Mouse (Mus musculus) heart, embryonic 15.5 days (tissue): ENCODE measurements around the gene Zfp202. TPM values are rescaled to one million over a fixed set of nuclear protein-coding genes. Genes with fewer than 3 reads are reported as not detected.

ENCODE experiments used
- ATAC-seq: fragments of 200-750 bp; cut with Nextera tagmentation; replicated peaks from 2 replicates; pipeline ENCODE4 v1.8.0; 2017; ENCODE audit warnings: low read depth, moderate TSS enrichment; ENCODE audit not compliant: insufficient number of reproducible peaks, insufficient read depth, low FRiP score
- H3K27ac ChIP-seq: fragments of 300-500 bp; sonication (generic); 2 replicates; pipeline ENCODE4 v1.5.1; 2015; ENCODE audit warnings: mild to moderate bottlenecking, inconsistent platforms
- H3K27me3 ChIP-seq: fragments of 300-500 bp; sonication (generic); 2 replicates; pipeline ENCODE4 v1.6.1; 2015; ENCODE audit warnings: inconsistent platforms
- H3K36me3 ChIP-seq: fragments of 300-500 bp; sonication (generic); 2 replicates; pipeline ENCODE4 v1.6.1; 2015; ENCODE audit warnings: mild to moderate bottlenecking, inconsistent platforms
- H3K4me1 ChIP-seq: fragments of 300-500 bp; sonication (generic); replicated peaks from 2 replicates; pipeline ENCODE4 v1.6.1; 2015; ENCODE audit warnings: inconsistent platforms
- H3K4me2 ChIP-seq: fragments of 300-500 bp; sonication (generic); 2 replicates; pipeline ENCODE4 v1.6.1; 2015; ENCODE audit warnings: inconsistent platforms, mild to moderate bottlenecking, moderate library complexity
- H3K4me3 ChIP-seq: fragments of 300-500 bp; sonication (generic); 2 replicates; pipeline ENCODE4 v1.5.1; 2015; ENCODE audit warnings: mild to moderate bottlenecking, inconsistent platforms
- H3K9ac ChIP-seq: fragments of 300-500 bp; sonication (generic); 2 replicates; pipeline ENCODE4 v1.6.1; 2015; ENCODE audit warnings: mild to moderate bottlenecking, inconsistent platforms
- H3K9me3 ChIP-seq: fragments of 300-500 bp; sonication (generic); replicated peaks from 2 replicates; pipeline ENCODE4 v1.6.1; 2016; ENCODE audit warnings: inconsistent platforms
- WGBS: fragments of 180-500 bp; shearing (Covaris S2); methylation state at CpG from one replicate; pipeline ENCODE4 v1.1.7; 2015; ENCODE audit warnings: mixed read lengths; 5-methylcytosine and 5-hydroxymethylcytosine counted together
- polyA plus RNA-seq: library from polyadenylated mRNA; unstranded; fragments of >200 nt; fragmentation: Nextera tagmentation; extraction: Ambion mirVana; gene quantifications from 2 replicates; pipeline ENCODE4 v1.2.1, GENCODE M21; 2015

Zfp202 gene
- polyA plus RNA-seq, 1 experiment from 2014 or later, result 2.8 TPM

DNA sequence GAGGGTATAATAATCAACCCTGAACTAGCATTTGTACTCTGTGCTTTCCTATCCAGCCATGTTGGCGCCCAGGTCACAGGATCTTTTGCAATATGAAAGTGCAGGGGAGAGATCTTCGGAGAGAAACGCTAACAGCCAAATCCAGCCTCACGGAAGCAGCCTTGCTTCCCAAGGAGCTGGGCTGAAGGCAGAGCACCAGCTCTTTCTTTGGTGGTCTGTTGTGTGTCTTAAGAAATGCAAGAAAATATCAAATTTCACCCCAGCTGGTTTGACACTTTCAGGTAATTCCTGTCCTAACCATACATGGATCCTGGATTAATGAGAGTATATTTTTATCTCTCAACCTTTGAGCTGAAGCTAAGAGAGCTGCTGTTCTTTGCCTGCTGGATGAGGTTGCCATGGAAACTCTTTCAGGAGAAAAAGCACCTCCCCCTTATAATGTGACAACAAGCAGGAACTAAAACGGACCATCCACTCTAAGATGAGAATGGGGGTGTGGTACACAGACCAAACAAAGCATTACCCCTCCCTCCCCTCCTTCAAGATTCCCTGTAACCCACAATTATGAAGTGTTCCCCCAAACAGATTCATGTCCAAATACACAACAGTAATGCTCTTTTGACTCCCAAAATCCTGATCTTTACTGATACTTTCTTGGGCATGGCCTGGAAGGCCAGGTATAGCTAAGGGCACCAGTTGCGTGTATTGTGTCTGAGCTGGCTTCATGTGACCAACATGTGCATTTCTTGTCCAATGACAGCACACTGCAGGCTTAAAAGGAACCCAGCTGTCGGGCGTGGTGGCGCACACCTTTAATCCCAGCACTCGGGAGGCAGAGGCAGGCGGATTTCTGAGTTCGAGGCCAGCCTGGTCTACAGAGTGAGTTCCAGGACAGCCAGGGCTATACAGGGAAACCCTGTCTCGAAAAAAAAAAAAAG, 50.1 kb downstream of the Zfp202 start:
- ATAC-seq, result no peak
- peaks cover 3% of the 10 kb centered on the region; the same call in 1 of the 2 replicates for H3K27me3 ChIP-seq
- 55% methylated on average over 13 of the region's 13 CpGs for WGBS
- peaks cover 28% of the 10 kb centered on the region for H3K4me1 ChIP-seq
- peak overlapping the region; percentile 50 for H3K4me3 ChIP-seq
- no peaks in the 10 kb centered on the region for H3K9me3 ChIP-seq
- peak overlapping the region; percentile 26; the same call in 1 of the 2 replicates for H3K27ac ChIP-seq
- peak overlapping the region; percentile 63 for H3K4me2 ChIP-seq
- H3K9ac ChIP-seq, result peak overlapping the region; percentile 48
- no peaks in the 10 kb centered on the region for H3K36me3 ChIP-seq

- peaks cover 32% of the 10 kb centered on the region for H3K4me1 ChIP-seq
- no peaks in the 10 kb centered on the region for H3K36me3 ChIP-seq
- H3K27ac ChIP-seq, result peak overlapping the region; percentile 27
- H3K9me3 ChIP-seq, result no peaks in the 10 kb centered on the region
- H3K4me2 ChIP-seq, result peak overlapping the region; percentile 30
- H3K27me3 ChIP-seq, result no peaks in the 10 kb centered on the region; the same call in 1 of the 2 replicates
- ATAC-seq, result peak; percentile 47; the same call in 1 of the 2 replicates
- no peak overlapping the region for H3K4me3 ChIP-seq
- H3K9ac ChIP-seq, result no peak overlapping the region
- WGBS, result 32% methylated on average over 9 of the region's 9 CpGs
These were observed 53.4 kb downstream of the Zfp202 start for GRCm38 (mm10) chr9:40245466-40245865.

GRCm38 (mm10) chr9:40245974-40246665, 54.0 kb downstream of the Zfp202 start:
- ATAC-seq, result 0 out of 2 replicates have a peak, but pooled peaks have one; percentile 41
- WGBS, result 74% methylated on average over 7 of the region's 7 CpGs
- H3K27me3 ChIP-seq, result no peaks in the 10 kb centered on the region
- H3K4me3 ChIP-seq, result no peak overlapping the region
- peak overlapping the region; percentile 27 for H3K27ac ChIP-seq
- peaks cover 30% of the 10 kb centered on the region for H3K4me1 ChIP-seq
- H3K4me2 ChIP-seq, result no peak overlapping the region
- no peak overlapping the region for H3K9ac ChIP-seq
- no peaks in the 10 kb centered on the region for H3K36me3 ChIP-seq
- no peaks in the 10 kb centered on the region for H3K9me3 ChIP-seq

DNA sequence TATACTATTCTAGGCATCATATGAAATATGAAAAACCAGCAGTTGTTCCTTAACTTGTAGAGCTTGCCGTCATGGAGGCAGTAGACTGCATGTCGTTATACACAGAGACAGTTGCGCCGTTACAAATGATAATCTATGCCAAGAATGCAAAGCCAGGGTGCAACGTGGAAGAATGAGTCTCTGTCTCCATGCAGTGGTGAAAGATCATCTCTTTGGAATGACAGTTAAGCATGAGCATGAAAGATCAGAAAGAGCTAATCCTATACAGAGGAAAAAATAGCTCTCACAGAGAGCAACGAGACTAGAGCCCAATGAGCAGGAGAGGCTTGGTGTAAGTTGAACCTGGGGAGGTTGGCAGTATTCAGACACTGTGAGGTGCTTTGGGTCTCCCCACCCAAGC, 54.6 kb downstream of the Zfp202 start:
- Histone ChIP-seq H3K4me3 (no peak overlapping the region), H3K4me2 (no peak overlapping the region), H3K9ac (no peak overlapping the region), H3K27ac (no peak overlapping the region), H3K4me1 (peaks cover 25% of the 10 kb centered on the region), H3K36me3 (no peaks in the 10 kb centered on the region), H3K9me3 (no peaks in the 10 kb centered on the region), H3K27me3 (no peaks in the 10 kb centered on the region)
- 38% methylated on average over 6 of the region's 6 CpGs for WGBS
- ATAC-seq, result no peak

DNA sequence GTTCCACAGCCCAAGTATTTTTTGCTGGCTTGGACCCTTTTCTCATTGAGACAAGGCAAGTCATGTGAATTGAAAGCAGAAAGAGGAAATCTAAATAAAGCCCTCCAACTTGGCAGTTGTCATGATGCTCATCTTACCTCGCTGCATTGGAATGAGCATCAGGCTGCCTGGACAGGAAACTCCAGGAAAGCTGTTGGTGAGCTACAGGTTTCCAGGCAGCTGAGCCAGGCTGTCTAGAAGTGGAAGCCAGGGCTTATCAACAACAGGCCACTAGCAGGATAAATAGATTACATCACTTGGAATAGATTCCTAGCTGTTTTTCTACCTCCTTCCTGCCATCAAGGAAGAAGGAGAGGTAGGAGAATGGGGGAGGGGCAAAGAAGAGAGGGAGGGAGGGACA, 57.0 kb downstream of the Zfp202 start:
- no peaks in the 10 kb centered on the region for H3K9me3 ChIP-seq
- no peaks in the 10 kb centered on the region for H3K36me3 ChIP-seq
- no peak overlapping the region for H3K4me3 ChIP-seq
- no peak overlapping the region for H3K9ac ChIP-seq
- no peak for ATAC-seq
- H3K4me1 ChIP-seq, result peaks cover 22% of the 10 kb centered on the region
- 18% methylated on average over 1 of the region's 1 CpGs for WGBS
- H3K27me3 ChIP-seq, result no peaks in the 10 kb centered on the region
- peak overlapping the region; percentile 33; the same call in 1 of the 2 replicates for H3K27ac ChIP-seq
- no peak overlapping the region for H3K4me2 ChIP-seq

GRCm38 (mm10) chr9:40252459-40252858, 60.3 kb downstream of the Zfp202 start:
- Histone ChIP-seq H3K4me3 (no peak overlapping the region), H3K9me3 (no peaks in the 10 kb centered on the region), H3K9ac (no peak overlapping the region), H3K27me3 (no peaks in the 10 kb centered on the region), H3K27ac (no peak overlapping the region), H3K36me3 (no peaks in the 10 kb centered on the region), H3K4me1 (0 out of 2 replicates have a peak, but pooled peaks cover 4% of the 10 kb centered on the region), H3K4me2 (no peak overlapping the region)
- 47% methylated on average over 3 of the region's 3 CpGs for WGBS
- no peak for ATAC-seq

Other genes with a start within 250 kb of the Zfp202 start
- gene Olfr975, start 240.3 kb upstream of the Zfp202 start, polyA plus RNA-seq, result not detected in 2 replicates
- gene Olfr976, start 231.2 kb upstream of the Zfp202 start, polyA plus RNA-seq, result not detected in 2 replicates
- gene Olfr978, start 200.2 kb upstream of the Zfp202 start, polyA plus RNA-seq, result not detected in 2 replicates
- not detected in 2 replicates for gene Olfr979, start 188.9 kb upstream of the Zfp202 start, polyA plus RNA-seq
- not detected in 2 replicates for gene Olfr980, start 182.7 kb upstream of the Zfp202 start, polyA plus RNA-seq
- not detected in 2 replicates for gene Olfr981, start 170.9 kb upstream of the Zfp202 start, polyA plus RNA-seq
- not detected in 2 replicates for gene Olfr982, start 118.5 kb upstream of the Zfp202 start, polyA plus RNA-seq
- gene Olfr983, start 98.7 kb upstream of the Zfp202 start, polyA plus RNA-seq, result not detected in 2 replicates
- not detected in 2 replicates for gene Olfr984, start 78.1 kb upstream of the Zfp202 start, polyA plus RNA-seq
- gene Olfr985, start 62.1 kb upstream of the Zfp202 start, polyA plus RNA-seq, result not detected in 2 replicates
- not detected in 2 replicates for gene Tmem225, start 44.2 kb upstream of the Zfp202 start, polyA plus RNA-seq
- gene Olfr986, start 11.4 kb upstream of the Zfp202 start, polyA plus RNA-seq, result not detected in 2 replicates
- gene Scn3b, start 76.9 kb downstream of the Zfp202 start, polyA plus RNA-seq, result 1.5 and 5.2 TPM in 2 replicates